In the genomic region with DNA sequence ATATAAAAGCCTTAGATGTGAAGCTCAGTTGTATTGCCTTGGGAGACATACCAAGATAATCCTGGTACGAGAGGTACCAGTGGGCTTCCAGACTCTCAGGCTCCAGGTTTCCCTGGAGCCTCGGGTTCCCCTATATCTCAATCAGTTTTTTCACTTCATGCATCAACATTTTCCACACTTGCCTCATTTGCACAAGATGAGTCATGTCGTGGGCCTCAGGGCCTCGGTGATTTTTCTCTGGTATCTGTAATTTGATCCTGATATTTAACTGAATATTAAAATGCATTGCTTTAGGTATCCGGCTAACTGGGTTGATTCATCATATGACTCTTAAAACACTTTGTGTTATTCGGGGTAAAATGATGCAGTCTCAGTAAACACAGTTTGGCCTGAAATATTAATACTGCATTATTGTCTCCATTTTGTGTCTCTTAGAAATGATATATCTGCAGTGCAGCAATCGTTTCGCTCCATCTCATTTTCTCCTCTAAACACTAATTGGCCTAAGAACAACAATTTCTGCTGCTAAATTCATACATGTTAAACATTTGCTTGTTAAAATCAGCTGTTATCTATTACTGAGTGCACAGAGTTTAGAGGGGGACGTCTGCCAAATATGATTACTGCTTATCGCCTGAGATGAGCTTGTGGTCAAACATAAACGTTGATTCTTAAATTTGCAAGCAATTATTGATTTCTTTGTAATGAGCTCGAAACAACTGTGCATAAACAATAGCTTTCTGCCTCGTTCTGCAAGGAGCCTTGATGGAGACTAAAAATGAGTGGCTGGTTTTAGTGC, we compare ENCODE assay signal across 13 mouse cellular contexts. TPM values are rescaled to one million over a fixed set of nuclear protein-coding genes. Genes with fewer than 3 reads are reported as not detected.
DNase-seq lines count a peak whose midpoint lies in the region; ATAC-seq and TF ChIP-seq lines count a peak whose summit lies in the region.
"Had no signal": no experiment of that assay in that cellular context is flagged by ENCODE, and none has a peak within 500 bp of the region (broad histone marks: within the 10 kb centered on the region; RNA-seq: fewer than 3 reads in every experiment).

No protein-coding gene starts in this region.

- no peak for TF ChIP-seq CTCF in hindbrain, postnatal 0 days (IDR thresholded peaks at IDR 0.05; ENCODE audit: low read depth)
- TF ChIP-seq CTCF in CH12.LX (conservative IDR thresholded peaks at IDR 0.05 in 1 of 2, IDR thresholded peaks at IDR 0.05 in 1 of 2; ENCODE audit: low read depth in 2 of 2, low read length in 2 of 2) (no peak), Patski (IDR thresholded peaks at IDR 0.05) (no peak)
- TF ChIP-seq CTCF in lung, postnatal 0 days (IDR thresholded peaks at IDR 0.05): no peak

- H3K9ac ChIP-seq in hindbrain, postnatal 0 days (replicated peaks; ENCODE audit: low read length): no peak overlapping the region
- no peak overlapping the region for H3K9ac ChIP-seq in CH12.LX (ENCODE audit: insufficient read depth, low read depth)
- H3K9ac ChIP-seq in limb, embryonic 12.5 days (replicated peaks): no peak overlapping the region
- no peak overlapping the region for H3K9ac ChIP-seq in lung, postnatal 0 days (replicated peaks; ENCODE audit: low read depth)
- H3K9ac ChIP-seq: liver, embryonic 15.5 days had no signal

- in situ Hi-C loops in CH12.LX (cut with MboI; ENCODE audit: low pct_ligation_motif_present, low pct_unique_long_range_greater_than_20kb, low sequenced_read_pairs) (no loop called here), Patski (cut with MboI; ENCODE audit: low pct_unique_long_range_greater_than_20kb) (no loop called here)

- TF ChIP-seq RAD21 in CH12.LX (IDR thresholded peaks at IDR 0.05; ENCODE audit: low read depth, low read length): no peak

- intact Hi-C loops in left cerebral cortex, postnatal 36 days (cut with DNase I): no loop called here

- POLR2A ChIA-PET in Patski (lab: Charles Lee): no interaction called here

- no peaks in the 10 kb centered on the region for H3K9me3 ChIP-seq in hindbrain, embryonic 10.5 days
- H3K9me3 ChIP-seq in hindbrain, postnatal 0 days (ENCODE audit: low read length): no peaks in the 10 kb centered on the region
- H3K9me3 ChIP-seq in CH12.LX (replicated peaks; ENCODE audit: low read length): no peaks in the 10 kb centered on the region
- H3K9me3 ChIP-seq in limb, embryonic 12.5 days: no peaks in the 10 kb centered on the region
- no peaks in the 10 kb centered on the region for H3K9me3 ChIP-seq in lung, postnatal 0 days (ENCODE audit: low read length)
- H3K9me3 ChIP-seq: liver, embryonic 15.5 days had no signal

- H3K4me1 ChIP-seq in hindbrain, embryonic 10.5 days (replicated peaks): peaks cover 52% of the 10 kb centered on the region
- H3K4me1 ChIP-seq in hindbrain, postnatal 0 days (ENCODE audit: insufficient read depth, low read length): no peaks in the 10 kb centered on the region
- peaks cover 3 to 25% of the 10 kb centered on the region in 2 experiments; a peak in 3 of 4 replicates for H3K4me1 ChIP-seq in CH12.LX (ENCODE audit: control insufficient read depth in 1 of 2, insufficient read depth in 2 of 2)
- peaks cover 17% of the 10 kb centered on the region for H3K4me1 ChIP-seq in limb, embryonic 12.5 days (replicated peaks)
- peaks cover 5% of the 10 kb centered on the region; the same call in 1 of the 2 replicates for H3K4me1 ChIP-seq in lung, postnatal 0 days (ENCODE audit: insufficient read depth, low read depth, low read length)

- no peaks in the 10 kb centered on the region for H3K36me3 ChIP-seq in hindbrain, embryonic 10.5 days
- H3K36me3 ChIP-seq in hindbrain, postnatal 0 days (ENCODE audit: insufficient read depth, low read length): no peaks in the 10 kb centered on the region
- no peaks in the 10 kb centered on the region for H3K36me3 ChIP-seq in CH12.LX (replicated peaks in 1 of 2; ENCODE audit: control insufficient read depth in 1 of 2, insufficient read depth in 1 of 2, low read length in 1 of 2)
- H3K36me3 ChIP-seq in limb, embryonic 12.5 days: no peaks in the 10 kb centered on the region
- no peaks in the 10 kb centered on the region for H3K36me3 ChIP-seq in lung, postnatal 0 days (ENCODE audit: insufficient read depth, low read length)
- H3K36me3 ChIP-seq: liver, embryonic 15.5 days had no signal

- no peak overlapping the region for H3K4me2 ChIP-seq in hindbrain, postnatal 0 days (ENCODE audit: low read depth, low read length)
- no peak overlapping the region for H3K4me2 ChIP-seq in CH12.LX (ENCODE audit: insufficient read depth, low read depth, poor library complexity, severe bottlenecking)
- H3K4me2 ChIP-seq in limb, embryonic 12.5 days: no peak overlapping the region
- H3K4me2 ChIP-seq in lung, postnatal 0 days (replicated peaks; ENCODE audit: low read depth, low read length): no peak overlapping the region
- H3K4me2 ChIP-seq: liver, embryonic 15.5 days had no signal

- no peak overlapping the region for H3K4me3 ChIP-seq in hindbrain, embryonic 10.5 days
- H3K4me3 ChIP-seq in hindbrain, postnatal 0 days (ENCODE audit: low read length): no peak overlapping the region
- no peak overlapping the region for H3K4me3 ChIP-seq in CH12.LX (replicated peaks in 1 of 3; ENCODE audit: low read depth in 2 of 3, low read length in 2 of 3, poor library complexity in 1 of 3)
- H3K4me3 ChIP-seq in limb, embryonic 12.5 days (replicated peaks): no peak overlapping the region
- H3K4me3 ChIP-seq in lung, postnatal 0 days (ENCODE audit: low read depth, low read length): no peak overlapping the region
- H3K4me3 ChIP-seq: liver, embryonic 15.5 days had no signal

- dilution Hi-C loops in CH12.LX (cut with MboI; ENCODE audit: extremely low pct_ligation_motif_present, extremely low pct_unique_long_range_greater_than_20kb, low sequenced_read_pairs): no loop called here

- peak; percentile 65 for TF ChIP-seq EP300 in CH12.LX (IDR thresholded peaks at IDR 0.05; ENCODE audit: low read length)
- no peak for TF ChIP-seq EP300 in lung, postnatal 0 days (IDR thresholded peaks at IDR 0.05)

- DNase-seq in hindbrain, embryonic 10.5 days (ENCODE audit: low spot score): no peak
- DNase-seq in hindbrain, postnatal 0 days (ENCODE audit: low spot score): no peak
- DNase-seq in CH12.LX (ENCODE audit: extremely low read depth): peak; percentile 42
- no peak for DNase-seq in Patski (ENCODE audit: low read depth, low spot score)
- no peak for DNase-seq in left cerebral cortex, postnatal 36 days (ENCODE audit: low spot score in 2 of 2)
- no peak for DNase-seq in ovary, adult 18-20 months (ENCODE audit: low spot score)
- no peak for DNase-seq in lung, postnatal 0 days (ENCODE audit: low spot score)
- DNase-seq: layer of hippocampus, adult 9-11 months; thymus, postnatal 14 days had no signal

- 77% methylated on average over 13 of the region's 13 CpGs for WGBS in hindbrain, embryonic 10.5 days
- WGBS in hindbrain, postnatal 0 days: 59% methylated on average over 13 of the region's 13 CpGs
- 71% methylated on average over 13 of the region's 13 CpGs for WGBS in limb, embryonic 12.5 days
- 56% methylated on average over 13 of the region's 13 CpGs for WGBS in lung, postnatal 0 days

- no peak for TF ChIP-seq POLR2A in CH12.LX (IDR thresholded peaks at IDR 0.05; ENCODE audit: low read depth, low read length)

- no peak for ATAC-seq in hindbrain, postnatal 0 days
- ATAC-seq in Patski: peak; percentile 13
- no peak for ATAC-seq in limb, embryonic 12.5 days (ENCODE audit: insufficient number of reproducible peaks, insufficient read depth, low FRiP score, low TSS enrichment, low read depth)
- ATAC-seq in lung, postnatal 0 days: no peak
- ATAC-seq: inflammation-experienced regulatory T-cells, adult 6 months had no signal

- H3K27ac ChIP-seq in hindbrain, embryonic 10.5 days: peak overlapping the region; percentile 69; the same call in 1 of the 2 replicates
- H3K27ac ChIP-seq in hindbrain, postnatal 0 days: no peak overlapping the region; the same call in 1 of the 2 replicates
- no peak overlapping the region for H3K27ac ChIP-seq in CH12.LX (ENCODE audit: insufficient read depth, low read depth)
- 0 out of 2 replicates have a peak overlapping the region, but pooled peaks have one; percentile 74 for H3K27ac ChIP-seq in limb, embryonic 12.5 days
- no peak overlapping the region for H3K27ac ChIP-seq in lung, postnatal 0 days (ENCODE audit: low read length)
- H3K27ac ChIP-seq: liver, embryonic 15.5 days had no signal

- no peaks in the 10 kb centered on the region for H3K27me3 ChIP-seq in hindbrain, embryonic 10.5 days (ENCODE audit: insufficient read depth, poor library complexity, severe bottlenecking)
- H3K27me3 ChIP-seq in hindbrain, postnatal 0 days (ENCODE audit: insufficient read depth, low read length): no peaks in the 10 kb centered on the region
- H3K27me3 ChIP-seq in CH12.LX (replicated peaks): no peaks in the 10 kb centered on the region
- no peaks in the 10 kb centered on the region for H3K27me3 ChIP-seq in Patski
- no peaks in the 10 kb centered on the region for H3K27me3 ChIP-seq in limb, embryonic 12.5 days
- H3K27me3 ChIP-seq in lung, postnatal 0 days (replicated peaks; ENCODE audit: insufficient read depth, low read length): no peaks in the 10 kb centered on the region
- H3K27me3 ChIP-seq: liver, embryonic 15.5 days had no signal

- CTCF ChIA-PET in Patski (lab: Charles Lee): interaction anchor here (1.1 kb wide), 1 partner anchor 28 kb away, joined by 4 read pairs; no protein-coding TSS in a partner anchor

- H3K79me2 ChIP-seq in CH12.LX (replicated peaks; ENCODE audit: control insufficient read depth, extremely low read depth, insufficient read depth, poor library complexity, severe bottlenecking): no peaks in the 10 kb centered on the region

RNA-seq across cellular contexts. Expression of gene Fignl1, which starts 41.0 kb away (rescaled TPM):
- polyA plus RNA-seq in hindbrain, embryonic 10.5 days (2016; fragmentation: Nextera tagmentation; extraction: Ambion mirVana): 67.8 and 105 TPM in 2 replicates
- 10.7 and 11.3 TPM in 2 replicates for total RNA-seq in hindbrain, postnatal 0 days (2014; rRNA removed)
- 7.0 and 8.8 TPM in 2 replicates for polyA plus RNA-seq in hindbrain, postnatal 0 days (2015; fragmentation: Nextera tagmentation; extraction: Ambion mirVana)
- total RNA-seq in CH12.LX (2012; rRNA removed) (82.8 and 98.5 TPM in 2 replicates), CH12.LX (2014; rRNA removed) (189 TPM in 2 replicates)
- polyA plus RNA-seq in CH12.LX (2012; ENCODE audit: insufficient read length, low read depth) (98.5 and 101 TPM in 2 replicates), Patski (2021) (13.4 TPM)
- 74.5 and 78.1 TPM in 2 replicates for polyA plus RNA-seq in limb, embryonic 12.5 days (2016; fragmentation: Nextera tagmentation; extraction: Ambion mirVana)
- total RNA-seq in left cerebral cortex, postnatal 36 days (2021): under 1 TPM; 0.49 to 0.63 TPM
- polyA plus RNA-seq in lung, postnatal 0 days (2015; fragmentation: Nextera tagmentation; extraction: Ambion mirVana): 4.2 and 5.6 TPM in 2 replicates

RNA-seq across cellular contexts. Expression of gene Ddc, which starts 48.2 kb away (rescaled TPM):
- 10.2 TPM in 2 replicates for polyA plus RNA-seq in hindbrain, embryonic 10.5 days (2016; fragmentation: Nextera tagmentation; extraction: Ambion mirVana)
- total RNA-seq in hindbrain, postnatal 0 days (2014; rRNA removed): 11.4 and 13.7 TPM in 2 replicates
- polyA plus RNA-seq in hindbrain, postnatal 0 days (2015; fragmentation: Nextera tagmentation; extraction: Ambion mirVana): 15.4 and 20.5 TPM in 2 replicates
- total RNA-seq in CH12.LX (2012; rRNA removed): not detected in 2 replicates
- total RNA-seq in CH12.LX (2014; rRNA removed): 0.17 and 0.19 TPM in 2 replicates
- 0.12 and 0.33 TPM in 2 replicates for polyA plus RNA-seq in CH12.LX (2012; ENCODE audit: insufficient read length, low read depth)
- 0.08 TPM for polyA plus RNA-seq in Patski (2021)
- polyA plus RNA-seq in limb, embryonic 12.5 days (2016; fragmentation: Nextera tagmentation; extraction: Ambion mirVana): 11.9 and 13.0 TPM in 2 replicates
- 1 to 10 TPM; 5.4 TPM for total RNA-seq in left cerebral cortex, postnatal 36 days (2021)
- polyA plus RNA-seq in lung, postnatal 0 days (2015; fragmentation: Nextera tagmentation; extraction: Ambion mirVana): 12.4 and 17.6 TPM in 2 replicates
- total RNA-seq: monocyte, adult 5-6 weeks had no signal

Comparison
In these comparisons a context has a peak if more than half of its experiments do, and no peak if none do; other contexts are left out.
1. H3K27ac ChIP-seq: peak in hindbrain, embryonic 10.5 days (single experiment) and limb, embryonic 12.5 days (single experiment); none in hindbrain, postnatal 0 days (single experiment), CH12.LX (single experiment) and lung, postnatal 0 days (single experiment).